Mouse (Mus musculus): ENCODE data around the gene Fbxl14.

- TF ChIP-seq CTCF (IDR thresholded peaks at IDR 0.05; ENCODE audit: insufficient read depth, low read length): no peak
- TF ChIP-seq POLR2A (IDR thresholded peaks at IDR 0.05; ENCODE audit: borderline replicate concordance, extremely low read depth, low read depth, low read length): no peak
These were observed 50.2 kb downstream of the Fbxl14 start for GRCm38 (mm10) chr6:119529659-119530058.

Data from lung, adult 2 months (tissue).